Mouse (Mus musculus) embryo, embryonic 11 days (tissue): ENCODE data around the gene Batf3.

ENCODE experiments used
- DNase-seq: peaks from one replicate; pipeline ENCODE4 v3.0.0-alpha.2; 2015

Gene Batf3

GRCm38 (mm10) chr1:191097802-191098747 lies at the start of gene Batf3:
Gene Batf3, plus strand, starts transcription at chr1:191097847.
- peak; percentile 78 for DNase-seq

- DNase-seq: no peak
Observed at GRCm38 (mm10) chr1:191053555-191053954, 44.1 kb upstream of the Batf3 start.

GRCm38 (mm10) chr1:191054870-191055532 lies 42.6 kb upstream of the Batf3 start:
- no peak for DNase-seq

- no peak for DNase-seq
Observed at GRCm38 (mm10) chr1:191055533-191055873, 42.1 kb upstream of the Batf3 start.

- DNase-seq: no peak
Observed at GRCm38 (mm10) chr1:191057461-191057860, 40.2 kb upstream of the Batf3 start.

GRCm38 (mm10) chr1:191062241-191062780 lies 35.3 kb upstream of the Batf3 start:
- DNase-seq: peak; percentile 19

- peak; percentile 90 for DNase-seq
Observed at GRCm38 (mm10) chr1:191062781-191063485, 34.7 kb upstream of the Batf3 start, which contains the start of the genes Tatdn3 and Nsl1. Gene Tatdn3, minus strand, starts transcription at chr1:191062932. Gene Nsl1, plus strand, starts transcription at chr1:191063012.

GRCm38 (mm10) chr1:191063700-191064099 lies 33.9 kb upstream of the Batf3 start:
- no peak for DNase-seq

GRCm38 (mm10) chr1:191064535-191064934 lies 33.1 kb upstream of the Batf3 start:
- DNase-seq: no peak

- no peak for DNase-seq
Observed at GRCm38 (mm10) chr1:191065188-191065587, 32.5 kb upstream of the Batf3 start.

- DNase-seq: peak; percentile 48
Observed at GRCm38 (mm10) chr1:191068377-191068776, 29.3 kb upstream of the Batf3 start.

- no peak for DNase-seq
Observed at GRCm38 (mm10) chr1:191070259-191070658, 27.4 kb upstream of the Batf3 start.

GRCm38 (mm10) chr1:191071613-191072012 lies 26.0 kb upstream of the Batf3 start:
- DNase-seq: no peak

GRCm38 (mm10) chr1:191072329-191072913 lies 25.2 kb upstream of the Batf3 start:
- no peak for DNase-seq

GRCm38 (mm10) chr1:191073001-191073400 lies 24.6 kb upstream of the Batf3 start:
- DNase-seq: no peak

GRCm38 (mm10) chr1:191073486-191073885 lies 24.2 kb upstream of the Batf3 start:
- DNase-seq: no peak

GRCm38 (mm10) chr1:191075199-191075883 lies 22.3 kb upstream of the Batf3 start:
- DNase-seq: peak; percentile 76

- no peak for DNase-seq
Observed at GRCm38 (mm10) chr1:191083230-191083629, 14.4 kb upstream of the Batf3 start.

- DNase-seq: peak; percentile 49
Observed at GRCm38 (mm10) chr1:191084951-191085559, 12.6 kb upstream of the Batf3 start.

- DNase-seq: no peak
Observed at GRCm38 (mm10) chr1:191085597-191085996, 12.1 kb upstream of the Batf3 start.

GRCm38 (mm10) chr1:191086304-191086878 lies 11.3 kb upstream of the Batf3 start:
- DNase-seq: no peak
